Mouse (Mus musculus) limb, embryonic 11.5 days (tissue): ENCODE results near the gene Hunk. TPM values are rescaled to one million over a fixed set of nuclear protein-coding genes. Genes with fewer than 3 reads are reported as not detected.

ENCODE experiments used
- ATAC-seq: fragments of 200-750 bp; cut with Nextera tagmentation; 2 replicates; pipeline ENCODE4 v1.8.0; 2017; ENCODE audit warnings: low read depth; ENCODE audit not compliant: insufficient number of reproducible peaks, low FRiP score, low TSS enrichment
- DNase-seq: peaks from one replicate; pipeline ENCODE4 v3.0.0-alpha.2; 2015; ENCODE audit warnings: low spot score
- H3K27ac ChIP-seq: fragments of 300-500 bp; sonication (generic); replicated peaks from 2 replicates; pipeline ENCODE4 v1.5.1; 2014; ENCODE audit warnings: low read depth, mild to moderate bottlenecking, low read length
- H3K27me3 ChIP-seq: fragments of 300-500 bp; sonication (generic); 2 replicates; pipeline ENCODE4 v1.6.1; 2014; ENCODE audit warnings: mild to moderate bottlenecking, low read length, mixed read lengths; ENCODE audit not compliant: control insufficient read depth, insufficient read depth
- H3K36me3 ChIP-seq: fragments of 300-500 bp; sonication (generic); 2 replicates; pipeline ENCODE4 v1.6.1; 2014; ENCODE audit warnings: mild to moderate bottlenecking, low read length, moderate library complexity, mixed read lengths; ENCODE audit not compliant: control insufficient read depth, insufficient read depth
- H3K4me1 ChIP-seq: fragments of 300-500 bp; sonication (generic); 2 replicates; pipeline ENCODE4 v1.6.1; 2014; ENCODE audit warnings: low read length, mixed read lengths; ENCODE audit not compliant: control insufficient read depth, insufficient read depth
- H3K4me2 ChIP-seq: fragments of 300-500 bp; sonication (generic); 2 replicates; pipeline ENCODE4 v1.6.1; 2014; ENCODE audit warnings: low read depth, mild to moderate bottlenecking, moderate library complexity; ENCODE audit not compliant: severe bottlenecking
- H3K4me3 ChIP-seq: fragments of 300-500 bp; sonication (generic); 2 replicates; pipeline ENCODE4 v1.5.1; 2014; ENCODE audit warnings: low read depth, low read length
- H3K9ac ChIP-seq: fragments of 300-500 bp; sonication (generic); 2 replicates; pipeline ENCODE4 v1.6.1; 2014; ENCODE audit warnings: mild to moderate bottlenecking, low read length
- H3K9me3 ChIP-seq: fragments of 300-500 bp; sonication (generic); 2 replicates; pipeline ENCODE4 v1.6.1; 2016; ENCODE audit warnings: low read length; ENCODE audit not compliant: control insufficient read depth
- WGBS: fragments of 180-500 bp; shearing (Covaris S2); extraction: QIAGEN DNeasy Blood & Tissue Kit; methylation state at CpG from one replicate; pipeline ENCODE4 v1.1.7; 2014; 5-methylcytosine and 5-hydroxymethylcytosine counted together
- polyA plus RNA-seq: library from polyadenylated mRNA; unstranded; fragments of >200 nt; fragmentation: Nextera tagmentation; extraction: Ambion mirVana; gene quantifications from 2 replicates; pipeline ENCODE4 v1.2.1, GENCODE M21; 2014

Gene Hunk
- polyA plus RNA-seq, 1 experiment from 2014 or later, result 19.0 TPM

GRCm38 (mm10) chr16:90456495-90457125 lies 70.8 kb downstream of the Hunk start:
- H3K9me3 ChIP-seq, result no peaks in the 10 kb centered on the region
- WGBS, result 82% methylated on average over 7 of the region's 7 CpGs
- peaks cover 23% of the 10 kb centered on the region for H3K4me1 ChIP-seq
- no peaks in the 10 kb centered on the region for H3K27me3 ChIP-seq
- no peak overlapping the region for H3K27ac ChIP-seq
- peaks cover 6% of the 10 kb centered on the region; the same call in 1 of the 2 replicates for H3K36me3 ChIP-seq
- H3K4me2 ChIP-seq, result no peak overlapping the region
- no peak overlapping the region for H3K4me3 ChIP-seq
- no peak for ATAC-seq
- no peak for DNase-seq
- H3K9ac ChIP-seq, result no peak overlapping the region

GRCm38 (mm10) chr16:90458899-90459610 lies 73.2 kb downstream of the Hunk start:
- Histone ChIP-seq H3K36me3 (peaks cover 8% of the 10 kb centered on the region; the same call in 1 of the 2 replicates), H3K27me3 (no peaks in the 10 kb centered on the region), H3K4me2 (no peak overlapping the region), H3K9ac (no peak overlapping the region), H3K4me1 (peaks cover 3% of the 10 kb centered on the region), H3K4me3 (no peak overlapping the region), H3K9me3 (no peaks in the 10 kb centered on the region), H3K27ac (no peak overlapping the region)
- DNase-seq (no peak), ATAC-seq (no peak)
- 70% methylated on average over 11 of the region's 11 CpGs for WGBS

- Histone ChIP-seq H3K27ac (no peak overlapping the region), H3K4me1 (peaks cover 3% of the 10 kb centered on the region), H3K27me3 (no peaks in the 10 kb centered on the region), H3K4me2 (no peak overlapping the region), H3K9ac (no peak overlapping the region), H3K4me3 (no peak overlapping the region), H3K9me3 (no peaks in the 10 kb centered on the region), H3K36me3 (peaks cover 12% of the 10 kb centered on the region; the same call in 1 of the 2 replicates)
- ATAC-seq (no peak), DNase-seq (no peak)
- WGBS, result 43% methylated on average over 11 of the region's 11 CpGs
Observed at GRCm38 (mm10) chr16:90461304-90461905, 75.6 kb downstream of the Hunk start.

- peaks cover 3% of the 10 kb centered on the region for H3K4me1 ChIP-seq
- H3K36me3 ChIP-seq, result peaks cover 22% of the 10 kb centered on the region
- H3K4me2 ChIP-seq, result no peak overlapping the region
- ATAC-seq (no peak), DNase-seq (no peak)
- no peaks in the 10 kb centered on the region for H3K27me3 ChIP-seq
- no peak overlapping the region for H3K4me3 ChIP-seq
- no peak overlapping the region for H3K9ac ChIP-seq
- WGBS, result 76% methylated on average over 11 of the region's 11 CpGs
- no peaks in the 10 kb centered on the region for H3K9me3 ChIP-seq
- H3K27ac ChIP-seq, result no peak overlapping the region
Observed at GRCm38 (mm10) chr16:90462728-90463275, 77.0 kb downstream of the Hunk start.

- H3K9me3 ChIP-seq, result no peaks in the 10 kb centered on the region
- no peak for DNase-seq
- H3K4me1 ChIP-seq, result no peaks in the 10 kb centered on the region; the same call in 1 of the 2 replicates
- no peak overlapping the region for H3K9ac ChIP-seq
- H3K27ac ChIP-seq, result no peak overlapping the region
- peaks cover 26% of the 10 kb centered on the region for H3K36me3 ChIP-seq
- 94% methylated on average over 5 of the region's 5 CpGs for whole genome bisulfite sequencing
- no peaks in the 10 kb centered on the region for H3K27me3 ChIP-seq
- ATAC-seq, result no peak
- H3K4me3 ChIP-seq, result no peak overlapping the region
- no peak overlapping the region for H3K4me2 ChIP-seq
Observed at GRCm38 (mm10) chr16:90465154-90465553, 79.3 kb downstream of the Hunk start.

- Histone ChIP-seq H3K4me2 (no peak overlapping the region), H3K9me3 (no peaks in the 10 kb centered on the region), H3K4me1 (no peaks in the 10 kb centered on the region), H3K36me3 (peaks cover 24% of the 10 kb centered on the region), H3K9ac (no peak overlapping the region), H3K4me3 (no peak overlapping the region), H3K27ac (no peak overlapping the region), H3K27me3 (no peaks in the 10 kb centered on the region)
- WGBS, result 87% methylated on average over 5 of the region's 5 CpGs
- ATAC-seq, result no peak
- DNase-seq, result no peak
Observed at GRCm38 (mm10) chr16:90468286-90468685, 82.5 kb downstream of the Hunk start.

GRCm38 (mm10) chr16:90475701-90476229 lies 90.0 kb downstream of the Hunk start:
- ATAC-seq, result no peak
- Histone ChIP-seq H3K4me2 (no peak overlapping the region), H3K27ac (no peak overlapping the region), H3K36me3 (peaks cover 22% of the 10 kb centered on the region; the same call in 1 of the 2 replicates), H3K9ac (no peak overlapping the region), H3K9me3 (no peaks in the 10 kb centered on the region), H3K27me3 (no peaks in the 10 kb centered on the region), H3K4me1 (no peaks in the 10 kb centered on the region), H3K4me3 (no peak overlapping the region)
- no peak for DNase-seq
- WGBS, result 94% methylated on average over 16 of the region's 16 CpGs

GRCm38 (mm10) chr16:90481612-90482011 lies 95.8 kb downstream of the Hunk start:
- ATAC-seq (no peak), DNase-seq (no peak)
- Histone ChIP-seq H3K27ac (no peak overlapping the region), H3K9ac (no peak overlapping the region), H3K9me3 (no peaks in the 10 kb centered on the region), H3K4me3 (no peak overlapping the region), H3K4me1 (no peaks in the 10 kb centered on the region), H3K27me3 (no peaks in the 10 kb centered on the region), H3K36me3 (peaks cover 25% of the 10 kb centered on the region; the same call in 1 of the 2 replicates), H3K4me2 (no peak overlapping the region)
- WGBS, result 97% methylated on average over 5 of the region's 5 CpGs
